Mouse (Mus musculus): ENCODE data around the gene Fiz1. TPM values are rescaled to one million over a fixed set of nuclear protein-coding genes. Genes with fewer than 3 reads are reported as not detected.
"Not testable (repeated sequence)": the region's sequence is repeated elsewhere in the genome, so short reads cannot be mapped to it uniquely, and the experiment has no call there.

The Fiz1 gene
- polyA plus RNA-seq, 1 experiment: 21.5 TPM

GRCm38 (mm10) chr7:5015118-5016001, 863 bp upstream of the Fiz1 start, which contains the start of gene Gm44973:
Gene Gm44973 (plus strand): TSS chr7:5015496.
- TF ChIP-seq POLR2A (IDR thresholded peaks at IDR 0.05; ENCODE audit: extremely low read depth, insufficient read depth, low read length): 0 out of 2 replicates have a peak, but pooled peaks have one; percentile 4
- no peak for TF ChIP-seq CTCF (IDR thresholded peaks at IDR 0.05; ENCODE audit: extremely low read depth, insufficient read depth, low read length)
- peak within 1 kb of the TSS; percentile 99 for H3K27ac ChIP-seq (ENCODE audit: insufficient read depth, low read length)
- H3K4me3 ChIP-seq (ENCODE audit: insufficient read depth, low read length): peak within 1 kb of the TSS; percentile 39
- no peaks in the 10 kb centered on the region for H3K4me1 ChIP-seq (ENCODE audit: control insufficient read depth, insufficient read depth, low read length)

DNA sequence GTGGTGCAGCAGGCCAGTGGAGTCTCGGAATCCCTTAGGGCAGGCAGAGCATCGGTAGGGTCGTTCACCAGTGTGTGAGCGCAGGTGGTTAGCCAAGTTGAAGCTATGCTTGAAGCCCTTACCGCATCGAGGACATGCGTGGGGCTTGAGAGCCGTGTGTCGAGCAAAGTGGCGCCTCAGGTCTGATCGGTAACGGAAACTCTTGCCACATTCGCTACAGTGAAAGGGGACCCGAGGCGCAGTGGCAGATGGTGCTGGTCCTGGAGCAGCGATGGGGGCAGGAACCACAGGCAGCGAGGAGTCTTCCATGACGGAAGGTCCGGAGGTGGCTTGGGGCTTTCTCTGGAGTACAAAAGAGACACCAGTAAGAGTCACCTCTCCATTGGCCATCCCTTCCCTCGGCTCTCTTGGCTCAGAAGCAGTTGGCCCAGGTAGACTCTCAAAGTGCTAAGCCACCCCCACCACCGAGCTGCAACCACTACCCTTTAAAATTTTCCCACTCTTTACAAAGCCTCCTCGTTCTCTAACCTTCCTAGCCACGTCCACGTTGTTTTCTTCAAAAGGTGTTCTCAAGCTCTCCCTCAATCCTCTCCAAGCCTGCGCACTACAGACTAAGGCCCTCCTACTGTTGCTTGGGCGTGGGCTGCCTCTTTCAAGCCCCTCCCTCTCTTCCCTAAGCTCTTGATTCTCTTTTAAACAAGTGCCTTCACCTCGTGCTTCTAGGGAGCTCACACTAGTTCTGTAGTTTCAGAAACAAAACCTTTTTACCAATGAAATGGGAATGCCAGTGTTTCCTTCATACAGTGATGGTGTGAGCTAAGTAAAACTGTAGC, 1.6 kb downstream of the Fiz1 start:
- Histone ChIP-seq H3K4me1 (ENCODE audit: control insufficient read depth, insufficient read depth, low read length) (no peaks in the 10 kb centered on the region), H3K27ac (ENCODE audit: insufficient read depth, low read length) (no peak overlapping the region), H3K4me3 (ENCODE audit: insufficient read depth, low read length) (no peak overlapping the region)
- TF ChIP-seq POLR2A (IDR thresholded peaks at IDR 0.05; ENCODE audit: extremely low read depth, insufficient read depth, low read length) (no peak), CTCF (IDR thresholded peaks at IDR 0.05; ENCODE audit: extremely low read depth, insufficient read depth, low read length) (no peak)

DNA sequence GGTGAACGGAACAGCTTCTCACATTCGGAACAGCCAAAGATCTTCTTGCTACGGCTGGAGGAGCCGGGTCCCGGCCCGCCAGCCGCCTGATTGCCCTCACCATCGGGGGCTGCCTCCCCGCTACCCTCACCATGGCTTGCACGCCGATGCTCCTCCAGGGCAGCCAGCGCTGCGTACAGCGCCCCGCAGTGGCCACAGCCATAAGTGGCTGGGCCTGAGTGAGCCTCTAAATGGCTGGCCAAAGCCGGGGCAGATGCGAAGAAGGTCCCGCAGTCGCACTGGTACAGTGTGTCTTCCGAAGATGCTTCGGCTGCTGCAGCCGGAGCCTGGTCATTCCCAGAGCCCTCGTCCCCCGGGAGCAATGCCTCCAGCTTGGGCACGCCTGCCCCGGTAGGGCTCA, 6.3 kb downstream of the Fiz1 start:
- TF ChIP-seq CTCF (IDR thresholded peaks at IDR 0.05; ENCODE audit: extremely low read depth, insufficient read depth, low read length) (no peak), POLR2A (IDR thresholded peaks at IDR 0.05; ENCODE audit: extremely low read depth, insufficient read depth, low read length) (no peak)
- Histone ChIP-seq H3K4me1 (ENCODE audit: control insufficient read depth, insufficient read depth, low read length) (no peaks in the 10 kb centered on the region), H3K27ac (ENCODE audit: insufficient read depth, low read length) (no peak overlapping the region), H3K4me3 (ENCODE audit: insufficient read depth, low read length) (no peak overlapping the region)

DNA sequence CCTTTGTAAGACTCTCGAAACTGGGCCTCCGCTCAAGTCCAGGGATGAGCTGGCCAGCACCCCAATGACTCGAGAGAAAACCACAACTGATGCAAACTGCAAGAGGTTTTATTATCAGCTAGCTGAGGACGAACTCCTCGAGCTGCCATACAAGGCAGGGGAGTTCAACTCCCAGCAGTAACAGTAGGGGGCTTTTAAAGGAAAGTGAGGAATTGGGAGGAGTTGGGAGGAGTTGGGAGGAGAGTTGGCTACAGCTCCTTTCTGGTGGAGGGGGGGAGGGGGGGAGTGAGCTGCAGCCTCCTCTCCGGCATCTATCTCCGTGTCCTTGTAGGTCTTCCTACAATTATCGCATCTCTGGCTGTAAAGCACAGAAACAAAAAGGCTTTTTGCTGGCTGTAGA, 11.6 kb downstream of the Fiz1 start:
- H3K4me1 ChIP-seq (ENCODE audit: control insufficient read depth, insufficient read depth, low read length); H3K4me3 ChIP-seq (ENCODE audit: insufficient read depth, low read length); H3K27ac ChIP-seq (ENCODE audit: insufficient read depth, low read length): not testable (repeated sequence)

DNA sequence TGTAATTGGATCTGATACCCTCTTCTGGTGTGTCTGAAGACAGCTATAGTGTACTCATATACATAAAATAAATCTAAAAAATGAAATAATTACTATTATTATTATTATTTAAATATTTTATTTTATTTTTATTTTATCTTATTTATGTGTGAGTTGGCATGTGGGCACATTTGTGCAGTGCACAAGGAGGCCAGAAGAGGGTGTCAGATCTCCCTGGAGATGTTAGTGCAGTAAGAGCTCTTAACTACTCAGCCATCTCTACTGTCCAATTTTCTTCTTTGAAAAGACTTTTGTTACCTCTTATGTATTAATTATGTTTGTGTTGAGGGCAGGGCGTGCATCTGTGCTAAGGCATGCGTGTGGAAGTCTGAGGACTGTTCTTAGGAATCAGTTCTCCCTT, 14.6 kb downstream of the Fiz1 start:
- peak; percentile 40 for TF ChIP-seq CTCF (IDR thresholded peaks at IDR 0.05; ENCODE audit: extremely low read depth, insufficient read depth, low read length)
- TF ChIP-seq POLR2A (IDR thresholded peaks at IDR 0.05; ENCODE audit: extremely low read depth, insufficient read depth, low read length): no peak
- Histone ChIP-seq H3K27ac (ENCODE audit: insufficient read depth, low read length) (no peak overlapping the region), H3K4me1 (ENCODE audit: control insufficient read depth, insufficient read depth, low read length) (no peaks in the 10 kb centered on the region), H3K4me3 (ENCODE audit: insufficient read depth, low read length) (no peak overlapping the region)

DNA sequence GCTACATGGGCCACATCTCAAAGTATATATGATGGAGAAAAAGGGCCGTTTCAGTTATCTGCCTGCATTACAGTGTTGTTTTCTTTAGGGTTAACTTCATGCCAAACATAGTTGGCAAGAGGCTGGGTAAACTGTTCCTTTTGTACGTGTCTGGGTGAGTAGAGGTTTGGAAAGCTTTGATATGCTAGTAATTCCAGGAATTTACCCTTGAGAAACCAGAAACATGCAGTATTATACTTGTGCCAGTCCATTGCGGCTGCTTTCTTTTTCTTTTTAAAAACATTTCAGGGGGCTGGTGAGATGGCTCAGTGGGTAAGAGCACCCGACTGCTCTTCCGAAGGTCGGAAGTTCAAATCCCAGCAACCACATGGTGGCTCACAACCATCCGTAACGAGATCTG, 17.6 kb downstream of the Fiz1 start:
- H3K27ac ChIP-seq (ENCODE audit: insufficient read depth, low read length): peak overlapping the region; percentile 3; the same call in 1 of the 2 replicates
- TF ChIP-seq POLR2A (IDR thresholded peaks at IDR 0.05; ENCODE audit: extremely low read depth, insufficient read depth, low read length) (no peak), CTCF (IDR thresholded peaks at IDR 0.05; ENCODE audit: extremely low read depth, insufficient read depth, low read length) (no peak)
- peak overlapping the region; percentile 72 for H3K4me3 ChIP-seq (ENCODE audit: insufficient read depth, low read length)
- H3K4me1 ChIP-seq (ENCODE audit: control insufficient read depth, insufficient read depth, low read length): no peaks in the 10 kb centered on the region

DNA sequence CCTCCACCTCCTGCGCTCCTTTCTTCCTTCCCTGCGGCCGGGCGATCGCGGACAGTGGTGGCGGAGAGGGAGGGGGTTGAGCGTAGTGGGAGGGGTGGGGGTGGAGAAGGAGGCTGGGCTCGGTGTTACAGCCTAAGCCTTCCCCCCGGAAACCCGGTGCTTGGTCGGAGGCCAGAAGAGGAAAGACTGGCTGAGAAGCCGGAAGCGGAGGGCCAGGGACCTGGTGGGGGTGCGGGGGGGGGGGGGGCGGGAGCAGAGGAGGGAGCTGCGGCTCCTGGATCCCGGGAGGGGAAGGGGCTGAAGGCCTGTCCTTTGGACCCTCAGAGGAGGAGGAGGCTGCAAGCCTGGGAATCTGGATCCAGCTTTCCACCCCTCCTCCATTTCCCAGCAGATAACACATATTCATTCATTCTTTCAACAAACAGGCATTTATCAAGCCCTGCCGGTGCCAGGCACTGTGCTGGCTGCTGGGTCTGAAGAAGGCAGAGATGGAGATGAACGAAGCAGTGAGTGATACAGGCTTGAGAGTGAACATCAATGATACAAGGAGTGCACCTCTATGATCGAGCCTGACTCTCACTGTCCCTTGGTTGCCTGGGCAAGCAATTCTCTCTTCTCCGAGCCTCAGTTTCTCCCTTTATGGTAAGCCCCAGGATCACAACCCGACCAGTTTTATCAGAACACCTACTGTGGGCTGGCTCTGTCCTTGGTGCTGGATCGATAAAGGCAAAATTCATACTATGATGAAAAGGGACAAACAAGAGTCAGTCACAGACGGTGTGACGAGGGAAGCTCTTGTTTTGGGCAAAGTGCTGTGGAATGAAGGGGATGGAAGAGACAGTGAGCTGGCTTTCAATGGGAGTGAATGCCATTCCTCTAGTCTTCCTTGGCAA, 18.2 kb downstream of the Fiz1 start, which contains the start of gene Zfp579:
TSS of gene Zfp579 (minus strand) at position 156 of the 893 bp plus-strand sequence.
- Histone ChIP-seq H3K4me3 (ENCODE audit: insufficient read depth, low read length) (peak within 1 kb of the TSS; percentile 72), H3K27ac (ENCODE audit: insufficient read depth, low read length) (peak within 1 kb of the TSS; percentile 26), H3K4me1 (ENCODE audit: control insufficient read depth, insufficient read depth, low read length) (no peaks in the 10 kb centered on the region)
- no peak for TF ChIP-seq CTCF (IDR thresholded peaks at IDR 0.05; ENCODE audit: extremely low read depth, insufficient read depth, low read length)
- peak; percentile 79 for TF ChIP-seq POLR2A (IDR thresholded peaks at IDR 0.05; ENCODE audit: extremely low read depth, insufficient read depth, low read length)

DNA sequence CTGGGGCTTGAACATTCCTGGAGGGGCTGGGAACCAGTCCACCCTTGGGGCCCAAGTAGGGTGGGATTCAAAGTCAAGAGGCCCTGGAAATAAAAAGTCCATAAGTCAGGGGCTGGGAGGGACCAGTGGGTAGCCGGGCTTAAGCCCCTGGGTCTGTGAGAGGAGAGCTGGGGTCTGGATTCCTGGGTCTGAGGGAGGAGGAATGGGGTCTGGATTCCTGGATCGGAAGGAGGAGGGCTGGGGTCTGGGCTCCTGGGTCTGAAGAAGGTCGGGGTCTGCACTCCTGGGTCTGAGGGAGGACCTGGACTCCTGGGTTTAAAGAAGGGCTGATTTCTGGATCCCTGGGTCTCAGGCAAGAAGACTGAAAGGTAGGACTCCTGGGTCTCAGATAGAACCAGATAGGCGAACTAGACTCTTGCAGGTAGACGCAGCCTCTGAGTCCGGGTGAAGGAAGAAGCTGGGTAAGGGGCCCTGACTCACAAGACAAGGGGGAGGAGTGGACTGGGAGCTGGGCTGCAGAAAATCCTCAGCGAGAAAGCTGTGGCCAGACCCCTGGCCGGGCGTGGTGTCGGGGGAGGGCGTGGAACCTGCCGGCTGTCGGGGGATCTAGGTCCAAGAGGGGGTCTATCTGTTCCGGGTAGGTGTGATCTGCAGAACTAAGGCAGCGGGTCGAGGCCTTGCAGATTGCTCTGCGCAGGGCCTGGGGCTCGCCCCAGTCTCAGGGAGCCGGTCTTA, 19.1 kb downstream of the Fiz1 start:
- TF ChIP-seq CTCF (IDR thresholded peaks at IDR 0.05; ENCODE audit: extremely low read depth, insufficient read depth, low read length) (no peak), POLR2A (IDR thresholded peaks at IDR 0.05; ENCODE audit: extremely low read depth, insufficient read depth, low read length) (no peak)

More for the DNA sequence above, 19.1 kb downstream of the Fiz1 start:
- H3K27ac ChIP-seq (ENCODE audit: insufficient read depth, low read length): peak overlapping the region; percentile 26
- peak overlapping the region; percentile 72 for H3K4me3 ChIP-seq (ENCODE audit: insufficient read depth, low read length)
- H3K4me1 ChIP-seq (ENCODE audit: control insufficient read depth, insufficient read depth, low read length): no peaks in the 10 kb centered on the region
